Mouse (Mus musculus): Measurements from ENCODE around the gene Zmynd8.

- peak; percentile 25; the same call in 1 of the 2 replicates for TF ChIP-seq POLR2A (IDR thresholded peaks at IDR 0.05; ENCODE audit: low read depth, low read length)
- TF ChIP-seq CTCF (IDR thresholded peaks at IDR 0.05; ENCODE audit: borderline replicate concordance, insufficient read depth, low read length): no peak
Measured at GRCm38 (mm10) chr2:165888396-165888795, 10.4 kb downstream of the Zmynd8 start.

Data from embryonic fibroblast, embryonic 13.5 days (primary cell).